Mouse (Mus musculus) olfactory bulb, adult 2 months (tissue): ENCODE data around the gene Nkx6-1. TPM values are rescaled to one million over a fixed set of nuclear protein-coding genes. Genes with fewer than 3 reads are reported as not detected.

Experiments used
- H3K27ac ChIP-seq: fragments of 200-500 bp; 2 replicates; pipeline ENCODE4 v1.5.1; 2012; ENCODE audit warnings: low read depth, low read length; ENCODE audit not compliant: insufficient read depth
- H3K4me1 ChIP-seq: fragments of 200-500 bp; 2 replicates; pipeline ENCODE4 v1.6.1; 2012; ENCODE audit warnings: low read length; ENCODE audit not compliant: control insufficient read depth, insufficient read depth
- H3K4me3 ChIP-seq: fragments of 200-500 bp; 2 replicates; pipeline ENCODE4 v1.5.1; 2012; ENCODE audit warnings: mild to moderate bottlenecking, low read depth, low read length, moderate library complexity; ENCODE audit not compliant: insufficient read depth
- CTCF ChIP-seq: fragments of 200-500 bp; IDR thresholded peaks from 2 replicates; pipeline ENCODE4 v1.5.1; 2012; ENCODE audit warnings: low read depth, mild to moderate bottlenecking, low read length, moderate library complexity; ENCODE audit not compliant: insufficient read depth
- POLR2A ChIP-seq: fragments of 200-500 bp; IDR thresholded peaks from 2 replicates; pipeline ENCODE4 v1.6.1; 2012; ENCODE audit warnings: mild to moderate bottlenecking, low read depth, low read length, moderate library complexity; ENCODE audit not compliant: insufficient read depth
- WGBS: fragments of 180-500 bp; shearing (Covaris S2); methylation state at CpG from one replicate; pipeline ENCODE4 v1.1.7; 2018; 5-methylcytosine and 5-hydroxymethylcytosine counted together
- polyA plus RNA-seq: library from polyadenylated mRNA; stranded (reverse); fragments of >200 nt; gene quantifications from 2 replicates; pipeline ENCODE4 v1.2.4, GENCODE M21; 2012; ENCODE audit warnings: low replicate concordance; ENCODE audit not compliant: missing spikeins, insufficient read depth, insufficient read length

Nkx6-1 gene
- polyA plus RNA-seq, 1 experiment, result not detected

DNA sequence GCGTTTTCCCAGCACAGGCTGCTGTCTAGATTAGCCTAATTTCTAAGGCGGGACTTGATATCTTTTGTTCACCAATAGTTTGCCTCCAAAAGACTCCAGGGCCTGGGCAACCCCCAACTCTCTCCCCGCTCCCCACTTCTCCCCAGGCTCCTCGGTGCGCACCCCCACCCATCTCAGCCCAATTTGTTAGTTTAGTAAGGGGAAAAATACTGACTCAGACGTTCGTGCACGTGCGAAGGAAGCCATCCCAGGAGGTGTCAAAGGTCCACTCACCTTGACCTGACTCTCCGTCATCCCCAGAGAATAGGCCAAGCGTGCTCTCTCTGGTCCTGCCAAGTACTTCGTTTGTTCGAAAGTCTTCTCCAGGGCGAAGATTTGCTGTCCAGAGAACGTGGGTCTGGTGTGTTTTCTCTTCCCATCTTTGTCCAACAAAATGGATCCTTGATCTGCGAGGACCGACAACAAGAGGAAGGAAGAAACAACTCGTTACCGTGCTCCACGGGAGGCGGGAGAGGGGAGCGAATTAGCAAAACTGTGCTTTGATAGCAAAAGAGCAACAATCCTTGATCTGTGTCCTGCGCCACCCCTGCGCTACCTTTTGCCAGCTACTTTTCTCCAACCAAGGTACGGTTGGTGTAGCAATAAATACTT lies 3.1 kb downstream of the Nkx6-1 start:
- peaks cover 15% of the 10 kb centered on the region for H3K4me1 ChIP-seq
- WGBS, result 4% methylated on average over 25 of the region's 25 CpGs
- H3K4me3 ChIP-seq, result no peak overlapping the region
- TF ChIP-seq POLR2A (no peak), CTCF (no peak)
- no peak overlapping the region for H3K27ac ChIP-seq

DNA sequence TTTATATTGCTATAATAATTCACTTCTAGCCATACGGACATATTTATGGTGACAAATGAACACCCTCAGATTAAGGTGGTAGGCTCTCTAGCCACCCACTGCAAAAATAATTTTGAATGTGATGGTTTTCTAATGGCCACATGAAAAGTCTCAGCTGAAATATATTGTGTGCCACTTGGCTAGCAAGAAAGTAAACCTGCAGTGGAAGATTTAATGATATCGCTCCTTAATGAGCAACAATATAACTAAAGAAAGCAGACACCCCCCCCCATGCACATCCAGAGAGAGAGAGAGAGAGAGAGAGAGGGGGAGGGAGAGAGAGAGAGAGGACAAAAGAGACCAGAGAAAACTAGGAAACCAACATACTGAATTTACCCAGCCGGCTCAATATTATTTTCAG lies 4.1 kb downstream of the Nkx6-1 start:
- TF ChIP-seq CTCF (no peak), POLR2A (no peak)
- WGBS, result 7% methylated on average over 3 of the region's 3 CpGs

DNA sequence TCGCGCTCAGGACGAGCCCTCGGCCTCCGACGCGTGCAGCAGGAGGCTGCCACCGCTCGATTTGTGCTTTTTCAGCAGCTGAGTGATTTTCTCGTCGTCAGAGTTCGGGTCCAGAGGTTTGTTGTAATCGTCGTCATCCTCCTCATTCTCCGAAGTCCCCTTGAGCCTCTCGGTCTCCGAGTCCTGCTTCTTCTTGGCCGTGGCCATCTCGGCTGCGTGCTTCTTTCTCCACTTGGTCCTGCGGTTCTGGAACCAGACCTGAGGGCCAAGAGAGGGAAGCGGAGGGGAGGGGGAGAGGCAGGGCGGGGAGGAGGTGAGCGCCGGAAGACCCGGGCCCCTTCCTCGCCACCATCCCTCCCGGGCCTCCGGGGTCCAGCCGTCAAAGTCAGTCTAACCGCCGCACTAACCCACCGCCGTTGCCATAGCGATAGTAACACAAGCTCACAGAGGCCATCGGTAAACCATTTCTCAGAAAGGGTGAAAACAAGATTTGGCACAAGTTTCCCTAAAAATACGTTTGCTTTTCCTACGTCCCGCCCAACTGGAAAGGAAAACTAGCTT lies 5.3 kb downstream of the Nkx6-1 start:
- WGBS, result 3% methylated on average over 39 of the region's 39 CpGs
- H3K4me1 ChIP-seq, result peaks cover 12% of the 10 kb centered on the region
- TF ChIP-seq POLR2A (no peak), CTCF (no peak)

More for the DNA sequence above, 4.1 kb downstream of the Nkx6-1 start:
- no peak overlapping the region for H3K4me3 ChIP-seq
- no peak overlapping the region for H3K27ac ChIP-seq
- peaks cover 15% of the 10 kb centered on the region for H3K4me1 ChIP-seq

GRCm38 (mm10) chr5:101658984-101659290 lies 5.9 kb downstream of the Nkx6-1 start:
- H3K4me1 ChIP-seq, result peaks cover 7% of the 10 kb centered on the region
- H3K27ac ChIP-seq, result no peak overlapping the region
- 3% methylated on average over 23 of the region's 23 CpGs for WGBS
- H3K4me3 ChIP-seq, result no peak overlapping the region
- no peak for TF ChIP-seq POLR2A
- TF ChIP-seq CTCF, result no peak

More for the DNA sequence above, 5.3 kb downstream of the Nkx6-1 start:
- H3K27ac ChIP-seq, result no peak overlapping the region
- H3K4me3 ChIP-seq, result no peak overlapping the region

DNA sequence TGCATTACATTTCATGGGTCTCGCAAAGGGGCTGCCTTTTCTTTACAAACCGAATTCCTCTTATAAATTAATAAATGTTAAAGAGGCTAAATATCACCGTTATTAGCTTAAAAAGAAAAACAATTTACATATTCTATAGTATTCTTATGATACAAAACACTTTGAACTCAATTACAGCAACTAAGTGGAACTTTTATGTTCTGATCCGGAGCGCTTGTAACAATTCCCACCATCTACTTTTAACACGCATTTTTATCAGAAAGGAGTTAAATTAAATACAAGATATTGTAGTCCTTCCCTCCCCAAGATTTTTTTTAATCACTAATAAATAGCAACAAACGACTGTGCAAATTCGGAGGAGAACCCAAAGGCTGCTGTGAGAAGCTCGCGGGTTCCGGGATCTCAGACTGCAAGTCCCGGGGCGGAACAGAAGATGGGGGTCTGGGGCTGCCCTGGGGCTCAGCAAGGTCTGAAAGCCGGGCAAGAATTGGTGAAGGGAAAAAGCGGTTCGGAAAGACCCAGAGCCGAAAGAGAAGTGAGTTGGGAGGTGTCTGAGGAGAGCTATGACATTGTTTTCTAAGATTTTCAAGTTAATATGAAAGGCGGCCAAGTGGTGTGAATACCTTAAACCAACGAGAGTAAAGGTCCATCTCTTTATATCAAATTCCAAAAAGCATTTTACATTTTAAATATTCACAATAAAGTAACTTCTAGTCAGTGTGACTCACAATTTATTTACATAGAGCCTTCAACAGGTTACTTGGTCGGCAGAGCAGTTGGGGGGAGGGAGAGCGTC lies 6.4 kb downstream of the Nkx6-1 start:
- no peak overlapping the region for H3K27ac ChIP-seq
- peaks cover 2% of the 10 kb centered on the region for H3K4me1 ChIP-seq
- TF ChIP-seq POLR2A (no peak), CTCF (no peak)
- H3K4me3 ChIP-seq, result no peak overlapping the region
- WGBS, result 5% methylated on average over 21 of the region's 21 CpGs

DNA sequence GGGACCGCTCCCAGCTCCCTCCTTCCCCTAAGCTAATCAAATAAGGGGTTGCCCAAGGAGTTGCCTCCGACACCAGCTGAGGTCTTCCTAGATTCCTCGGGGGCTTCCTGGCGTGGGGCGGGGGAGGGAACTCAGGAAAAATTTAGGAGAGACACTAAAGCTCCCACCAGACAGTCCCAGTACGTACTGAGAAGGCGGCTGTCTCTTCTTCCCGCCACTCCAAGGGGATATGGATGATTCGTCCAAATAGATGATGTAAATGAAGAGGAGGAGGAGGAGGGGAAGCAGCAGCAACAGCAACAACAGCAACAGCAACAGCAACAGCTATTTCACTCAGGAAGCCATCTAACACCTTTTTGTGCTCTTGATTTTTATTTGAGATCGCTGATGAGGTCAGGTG lies 7.1 kb downstream of the Nkx6-1 start:
- TF ChIP-seq POLR2A (no peak), CTCF (no peak)
- Histone ChIP-seq H3K27ac (no peak overlapping the region), H3K4me1 (no peaks in the 10 kb centered on the region), H3K4me3 (no peak overlapping the region)
- WGBS, result 4% methylated on average over 10 of the region's 10 CpGs

DNA sequence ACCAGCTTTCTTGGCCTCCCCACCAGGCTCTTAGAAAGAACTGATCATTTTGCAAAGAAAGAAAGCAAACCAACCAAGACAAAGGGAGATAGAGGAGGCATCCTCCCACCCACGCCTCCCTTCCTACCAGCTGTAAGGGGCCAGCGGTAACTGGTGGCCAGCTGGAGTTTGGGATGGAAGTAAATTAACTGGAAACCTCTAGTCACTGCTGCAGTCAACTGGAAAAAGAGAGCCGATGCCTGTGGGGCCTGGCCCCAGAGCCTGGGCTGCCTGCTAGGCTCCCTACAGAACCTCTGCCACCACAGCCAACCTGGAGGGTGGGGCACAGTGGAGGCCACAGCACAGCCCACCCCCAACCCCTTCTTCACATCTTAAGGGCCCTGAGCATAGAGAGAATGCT lies 8.7 kb downstream of the Nkx6-1 start:
- TF ChIP-seq POLR2A (no peak), CTCF (no peak)

GRCm38 (mm10) chr5:101655418-101655817 lies 9.4 kb downstream of the Nkx6-1 start:
- 19% methylated on average over 7 of the region's 7 CpGs for WGBS
- Histone ChIP-seq H3K4me1 (no peaks in the 10 kb centered on the region), H3K4me3 (no peak overlapping the region), H3K27ac (no peak overlapping the region)
- TF ChIP-seq CTCF, result no peak
- no peak for TF ChIP-seq POLR2A

More for the DNA sequence above, 8.7 kb downstream of the Nkx6-1 start:
- Histone ChIP-seq H3K27ac (no peak overlapping the region), H3K4me1 (no peaks in the 10 kb centered on the region), H3K4me3 (no peak overlapping the region)
- WGBS, result 1% methylated on average over 3 of the region's 3 CpGs
